Mouse (Mus musculus) stomach, postnatal 0 days (tissue): ENCODE results near the gene Sbp. TPM values are rescaled to one million over a fixed set of nuclear protein-coding genes. Genes with fewer than 3 reads are reported as not detected.

Experiments
- ATAC-seq: fragments of 200-750 bp; cut with Nextera tagmentation; 2 replicates; pipeline ENCODE4 v1.8.0; 2017; ENCODE audit not compliant: low FRiP score, low TSS enrichment
- DNase-seq: peaks from one replicate; pipeline ENCODE4 v3.0.0-alpha.2; 2016; ENCODE audit warnings: low spot score
- H3K27ac ChIP-seq: fragments of 300-500 bp; sonication (generic); replicated peaks from 2 replicates; pipeline ENCODE4 v1.5.1; 2014; ENCODE audit warnings: mild to moderate bottlenecking, control low read depth
- H3K27me3 ChIP-seq: fragments of 300-500 bp; sonication (generic); 2 replicates; pipeline ENCODE4 v1.6.1; 2014; ENCODE audit warnings: low read length; ENCODE audit not compliant: control insufficient read depth, insufficient read depth
- H3K36me3 ChIP-seq: fragments of 300-500 bp; sonication (generic); 2 replicates; pipeline ENCODE4 v1.6.1; 2014; ENCODE audit warnings: low read length, mixed read lengths; ENCODE audit not compliant: control insufficient read depth, insufficient read depth
- H3K4me1 ChIP-seq: fragments of 300-500 bp; sonication (generic); replicated peaks from 2 replicates; pipeline ENCODE4 v1.6.1; 2014; ENCODE audit warnings: antibody characterized with exemption; ENCODE audit not compliant: control insufficient read depth, insufficient read depth
- H3K4me2 ChIP-seq: fragments of 300-500 bp; sonication (generic); replicated peaks from 2 replicates; pipeline ENCODE4 v1.6.1; 2014; ENCODE audit warnings: low read depth, mild to moderate bottlenecking, control low read depth, moderate library complexity
- H3K4me3 ChIP-seq: fragments of 300-500 bp; sonication (generic); 2 replicates; pipeline ENCODE4 v1.5.1; 2014; ENCODE audit warnings: low read depth, low read length, control low read depth
- H3K9ac ChIP-seq: fragments of 300-500 bp; sonication (generic); 2 replicates; pipeline ENCODE4 v1.6.1; 2014; ENCODE audit warnings: mild to moderate bottlenecking, low read length, control low read depth, mixed read lengths
- H3K9me3 ChIP-seq: fragments of 300-500 bp; sonication (generic); 2 replicates; pipeline ENCODE4 v1.6.1; 2016; ENCODE audit warnings: low read length; ENCODE audit not compliant: control insufficient read depth
- CTCF ChIP-seq: IDR thresholded peaks from 2 replicates; pipeline ENCODE4 v1.5.1; 2016; ENCODE audit warnings: antibody characterized with exemption, low read depth, mild to moderate bottlenecking, moderate library complexity
- EP300 ChIP-seq: optimal IDR thresholded peaks from 2 replicates; pipeline ENCODE3; 2016; ENCODE audit warnings: antibody characterized with exemption
- WGBS: fragments of 180-500 bp; shearing (Covaris S2); extraction: QIAGEN DNeasy Blood & Tissue Kit; methylation state at CpG from one replicate; pipeline ENCODE4 v1.1.7; 2014; 5-methylcytosine and 5-hydroxymethylcytosine counted together
- polyA plus RNA-seq: library from polyadenylated mRNA; unstranded; fragments of >200 nt; fragmentation: Nextera tagmentation; extraction: Ambion mirVana; gene quantifications from 2 replicates; pipeline ENCODE4 v1.2.1, GENCODE M21; 2015

Gene Sbp
- polyA plus RNA-seq, 1 experiment from 2014 or later = not detected

DNA sequence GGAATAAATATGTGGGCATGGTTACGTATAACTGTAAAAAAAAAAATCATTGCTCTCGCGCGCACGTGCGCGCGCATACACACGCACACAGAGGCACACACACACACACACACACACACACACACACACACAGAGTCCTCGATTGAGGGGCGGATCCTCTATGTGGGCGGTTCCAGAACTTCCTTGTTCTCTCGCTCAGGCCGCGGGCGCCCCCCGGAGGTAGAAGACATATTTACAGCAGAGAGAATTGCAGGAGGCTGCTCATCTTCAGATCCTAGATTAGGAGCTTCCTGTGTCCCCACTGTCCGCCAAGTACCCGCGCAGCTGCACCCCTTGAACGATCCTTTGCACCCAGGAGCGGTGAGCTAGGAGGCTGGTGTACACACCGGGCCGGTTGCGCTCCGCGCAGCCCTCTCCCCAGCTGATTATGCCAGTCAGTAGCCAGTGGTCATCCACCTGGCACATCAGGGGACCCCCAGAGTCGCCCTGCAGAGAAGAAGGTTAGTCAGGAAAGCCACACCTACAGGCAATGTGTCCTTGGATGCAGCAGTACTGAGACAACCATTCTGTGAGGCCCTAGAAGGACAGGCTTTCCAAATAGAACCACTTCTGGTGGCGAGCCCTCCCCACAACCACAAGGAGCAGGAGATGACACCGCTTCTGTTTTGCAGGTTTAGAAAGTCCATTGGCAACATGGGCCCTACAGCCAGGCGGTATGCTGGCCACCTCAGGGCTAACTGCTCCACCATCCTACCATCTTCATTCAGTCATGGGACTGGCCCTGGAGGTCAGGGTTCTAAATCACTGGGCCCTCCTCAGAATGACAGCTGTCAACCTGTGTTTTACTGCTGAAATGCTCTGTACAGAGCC, 52.3 kb downstream of the Sbp start:
- Histone ChIP-seq H3K27ac (no peak overlapping the region), H3K36me3 (no peaks in the 10 kb centered on the region), H3K4me2 (peak overlapping the region; percentile 46), H3K4me3 (peak overlapping the region; percentile 17; the same call in 1 of the 2 replicates), H3K4me1 (no peaks in the 10 kb centered on the region), H3K9ac (peak overlapping the region; percentile 53), H3K9me3 (no peaks in the 10 kb centered on the region), H3K27me3 (no peaks in the 10 kb centered on the region)
- TF ChIP-seq EP300 (peak; percentile 35), CTCF (peak; percentile 88)
- peak; percentile 94 for DNase-seq
- peak; percentile 64 for ATAC-seq
- 9% methylated on average over 30 of the region's 31 CpGs for WGBS

DNA sequence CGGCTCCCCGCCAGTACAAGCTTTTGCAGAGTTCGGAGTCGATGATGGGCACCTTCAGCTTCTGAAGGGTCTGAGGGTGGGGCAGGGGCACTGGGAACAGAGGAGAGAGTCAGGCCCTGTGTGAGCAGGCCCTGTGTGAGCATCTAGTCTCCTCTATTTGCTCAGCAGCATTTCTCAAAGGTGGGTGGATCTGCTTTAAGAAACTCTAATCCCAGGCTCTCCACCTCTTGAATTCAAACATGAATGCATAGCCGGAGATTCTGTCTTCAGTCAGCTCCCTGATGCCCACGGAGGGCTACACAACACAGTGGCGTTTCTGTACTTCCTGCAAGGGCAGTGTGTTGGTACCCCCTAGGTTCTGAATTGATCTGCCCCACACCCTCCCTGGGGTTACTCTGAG, 53.2 kb downstream of the Sbp start:
- 51% methylated on average over 7 of the region's 7 CpGs for WGBS
- DNase-seq (no peak), ATAC-seq (no peak)
- no peaks in the 10 kb centered on the region for H3K9me3 ChIP-seq
- no peaks in the 10 kb centered on the region for H3K27me3 ChIP-seq
- no peak overlapping the region for H3K4me2 ChIP-seq
- H3K9ac ChIP-seq = no peak overlapping the region
- H3K4me3 ChIP-seq = no peak overlapping the region
- H3K36me3 ChIP-seq = no peaks in the 10 kb centered on the region
- no peak for TF ChIP-seq EP300
- TF ChIP-seq CTCF = no peak
- H3K4me1 ChIP-seq = no peaks in the 10 kb centered on the region
- no peak overlapping the region for H3K27ac ChIP-seq

Other genes with a start within 250 kb of the Sbp start
- 0.04 and 0.16 TPM in 2 replicates for gene 1520401A03Rik, start 218.9 kb upstream of the Sbp start, polyA plus RNA-seq
- 17.1 and 17.6 TPM in 2 replicates for gene Pkmyt1, start 215.3 kb upstream of the Sbp start, polyA plus RNA-seq
- 26.3 and 28.0 TPM in 2 replicates for gene Paqr4, start 200.8 kb upstream of the Sbp start, polyA plus RNA-seq
- gene Kremen2, start 195.8 kb upstream of the Sbp start, polyA plus RNA-seq = 2.7 and 3.0 TPM in 2 replicates
- gene Flywch1, start 170.1 kb upstream of the Sbp start, polyA plus RNA-seq = 24.2 and 27.3 TPM in 2 replicates
- 15.9 and 16.4 TPM in 2 replicates for gene Flywch2, start 155.6 kb upstream of the Sbp start, polyA plus RNA-seq
- gene Srrm2, start 151.1 kb upstream of the Sbp start, polyA plus RNA-seq = 211 and 215 TPM in 2 replicates
- 881 and 1,013 TPM in 2 replicates for gene Elob, start 112.5 kb upstream of the Sbp start, polyA plus RNA-seq
- 0.11 TPM in 1 of 2 replicates, not detected in the other for gene Prss33, start 105.6 kb upstream of the Sbp start, polyA plus RNA-seq
- 13.6 and 14.8 TPM in 2 replicates for gene Prss32, start 97.8 kb upstream of the Sbp start, polyA plus RNA-seq
- 0.88 and 0.90 TPM in 2 replicates for gene Prss41, start 97.5 kb upstream of the Sbp start, polyA plus RNA-seq
- not detected in 2 replicates for gene Prss21, start 73.6 kb upstream of the Sbp start, polyA plus RNA-seq
- not detected in 2 replicates for gene Dcpp1, start 60.8 kb upstream of the Sbp start, polyA plus RNA-seq
- not detected in 2 replicates for gene Dcpp2, start 60.8 kb upstream of the Sbp start, polyA plus RNA-seq
- not detected in 2 replicates for gene Dcpp3, start 24.2 kb upstream of the Sbp start, polyA plus RNA-seq
- gene Sbpl, start 13.6 kb downstream of the Sbp start, polyA plus RNA-seq = not detected in 2 replicates
- gene Prss30, start 38.9 kb downstream of the Sbp start, polyA plus RNA-seq = 0.08 and 0.11 TPM in 2 replicates
- gene Prss22, start 56.4 kb downstream of the Sbp start, polyA plus RNA-seq = 3.4 and 4.8 TPM in 2 replicates
- gene Prss27, start 96.5 kb downstream of the Sbp start, polyA plus RNA-seq = 40.8 and 47.1 TPM in 2 replicates
- 44.7 and 45.6 TPM in 2 replicates for gene Kctd5, start 131.8 kb downstream of the Sbp start, polyA plus RNA-seq
- gene Pdpk1, start 209.3 kb downstream of the Sbp start, polyA plus RNA-seq = 26.7 and 28.0 TPM in 2 replicates
- 20.5 and 21.7 TPM in 2 replicates for gene Amdhd2, start 222.1 kb downstream of the Sbp start, polyA plus RNA-seq
- gene Atp6v0c, start 228.0 kb downstream of the Sbp start, polyA plus RNA-seq = 608 and 627 TPM in 2 replicates